Mouse (Mus musculus): Measurements from ENCODE around the gene Cap2. TPM values are rescaled to one million over a fixed set of nuclear protein-coding genes. Genes with fewer than 3 reads are reported as not detected.

Gene Cap2
- total and polyA plus RNA-seq, 3 experiments, result 14.8 to 120 (median 22.3) TPM

DNA sequence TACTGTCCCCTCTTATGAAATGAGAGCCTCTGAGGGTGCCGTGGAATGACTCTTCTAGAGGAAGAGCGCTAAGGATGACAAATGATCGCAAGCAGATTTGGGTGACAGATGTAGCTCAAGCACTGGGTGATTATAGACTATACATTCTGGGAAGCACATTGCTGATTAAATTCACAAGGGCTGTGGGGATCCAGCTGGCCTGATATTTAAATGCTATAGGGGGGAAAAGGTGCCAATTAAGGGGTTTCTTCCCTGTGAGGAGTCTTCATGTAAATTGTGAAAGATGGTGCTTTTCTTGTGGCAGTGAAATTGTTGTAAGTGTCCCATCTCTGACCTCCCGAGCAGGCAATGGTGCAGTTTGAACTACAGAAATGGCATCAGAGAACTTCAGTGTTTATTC lies 73.1 kb downstream of the Cap2 start:
- Histone ChIP-seq H3K79me2 (ENCODE audit: control insufficient read depth, insufficient read depth, low read length, poor library complexity) (no peaks in the 10 kb centered on the region), H3K27me3 (ENCODE audit: control insufficient read depth in 1 of 2, insufficient read depth in 2 of 2, low read length in 2 of 2) (no peaks in the 10 kb centered on the region), H3K27ac (ENCODE audit: control insufficient read depth, low read depth, low read length) (no peak overlapping the region), H3K9me3 (replicated peaks; ENCODE audit: insufficient read depth, low read length) (no peaks in the 10 kb centered on the region), H3K4me1 (ENCODE audit: control insufficient read depth in 1 of 2, insufficient read depth in 2 of 2, low read length in 2 of 2) (peaks cover 0 to 12% of the 10 kb centered on the region in 2 experiments; a peak in 2 of 4 replicates), H3K9ac (ENCODE audit: control insufficient read depth, low read depth, low read length, poor library complexity, severe bottlenecking) (no peak overlapping the region), H3K4me3 (ENCODE audit: control insufficient read depth in 1 of 2, insufficient read depth in 1 of 2, low read depth in 2 of 2, low read length in 2 of 2) (no peak overlapping the region), H3K36me3 (ENCODE audit: control insufficient read depth in 1 of 2, insufficient read depth in 2 of 2, low read length in 2 of 2) (peaks cover 0 to 6% of the 10 kb centered on the region in 2 experiments; a peak in 2 of 4 replicates)
- no peak for DNase-seq (ENCODE audit: low read depth, low spot score)
- no peak for TF ChIP-seq ETS1 (IDR thresholded peaks at IDR 0.05; ENCODE audit: low read depth, low read length)
- no peak for TF ChIP-seq CHD1 (IDR thresholded peaks at IDR 0.05; ENCODE audit: low read depth, low read length)
- TF ChIP-seq E2F4 (IDR thresholded peaks at IDR 0.05; ENCODE audit: borderline replicate concordance, low read depth, low read length), result no peak
- TF ChIP-seq EP300 (IDR thresholded peaks at IDR 0.05; ENCODE audit: low read depth in 1 of 2, low read length in 2 of 2), result no peak
- no peak for TF ChIP-seq MAFK (IDR thresholded peaks at IDR 0.05; ENCODE audit: borderline replicate concordance, low read depth, low read length)
- TF ChIP-seq MYC (IDR thresholded peaks at IDR 0.05; ENCODE audit: low read depth, low read length), result no peak
- TF ChIP-seq SIN3A (IDR thresholded peaks at IDR 0.05; ENCODE audit: low read length), result no peak
- no peak for TF ChIP-seq TBP (IDR thresholded peaks at IDR 0.05; ENCODE audit: low read depth, low read length)
- TF ChIP-seq POLR2A (IDR thresholded peaks at IDR 0.05; ENCODE audit: control insufficient read depth in 1 of 2, insufficient read depth in 1 of 2, low read depth in 1 of 2, low read length in 2 of 2, poor library complexity in 1 of 2), result no peak
- no peak for TF ChIP-seq GABPA (IDR thresholded peaks at IDR 0.05; ENCODE audit: low read depth, low read length)
- no peak for TF ChIP-seq ZNF384 (IDR thresholded peaks at IDR 0.05; ENCODE audit: low read depth, low read length)
- TF ChIP-seq CTCF (IDR thresholded peaks at IDR 0.05 in 2 of 3, conservative IDR thresholded peaks at IDR 0.05 in 1 of 3; ENCODE audit: control insufficient read depth in 1 of 3, insufficient read depth in 1 of 3, low read depth in 2 of 3, low read length in 3 of 3, poor library complexity in 1 of 3, severe bottlenecking in 1 of 3), result no peak
- TF ChIP-seq SMC3 (IDR thresholded peaks at IDR 0.05; ENCODE audit: low read depth, low read length), result no peak
- no peak for TF ChIP-seq TCF12 (IDR thresholded peaks at IDR 0.05; ENCODE audit: low read depth, low read length)
- no peak for TF ChIP-seq MEF2A (IDR thresholded peaks at IDR 0.05; ENCODE audit: extremely low read depth, insufficient replicate concordance, low read depth, low read length, poor library complexity, severe bottlenecking)
- no peak for TF ChIP-seq MAZ (IDR thresholded peaks at IDR 0.05; ENCODE audit: low read depth, low read length)
- no peak for TF ChIP-seq USF1 (IDR thresholded peaks at IDR 0.05; ENCODE audit: low read depth, low read length)
- no peak for TF ChIP-seq POLR2AphosphoS2 (IDR thresholded peaks at IDR 0.05; ENCODE audit: low read length)
- no peak for TF ChIP-seq NELFE (IDR thresholded peaks at IDR 0.05; ENCODE audit: low read depth, low read length)
- TF ChIP-seq KAT2A (conservative IDR thresholded peaks at IDR 0.05; ENCODE audit: low read depth, low read length), result no peak

DNA sequence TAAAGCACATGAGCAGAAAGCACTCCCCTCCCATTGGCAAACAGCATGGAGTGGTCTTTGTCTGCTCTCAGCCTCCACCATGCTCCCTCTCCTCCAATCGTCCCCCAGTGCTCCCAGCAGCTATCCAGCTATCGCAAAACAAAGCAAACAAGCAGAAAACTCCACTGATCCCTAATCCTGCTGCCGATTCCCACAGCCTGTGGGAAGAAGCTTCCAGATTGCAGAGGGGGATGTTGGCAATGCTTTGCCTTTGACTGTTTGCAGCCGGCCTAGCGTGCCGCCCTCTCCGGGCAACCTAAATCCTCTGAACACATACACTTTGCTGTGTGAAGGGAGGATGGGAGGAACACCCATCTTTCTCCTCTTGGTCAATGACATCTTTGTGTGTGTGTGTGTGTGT lies 83.2 kb downstream of the Cap2 start:
- Histone ChIP-seq H3K27me3 (ENCODE audit: control insufficient read depth in 1 of 2, insufficient read depth in 2 of 2, low read length in 2 of 2) (no peaks in the 10 kb centered on the region), H3K9ac (ENCODE audit: control insufficient read depth, low read depth, low read length, poor library complexity, severe bottlenecking) (no peak overlapping the region), H3K36me3 (ENCODE audit: control insufficient read depth in 1 of 2, insufficient read depth in 2 of 2, low read length in 2 of 2) (no peaks in the 10 kb centered on the region), H3K27ac (ENCODE audit: control insufficient read depth, low read depth, low read length) (no peak overlapping the region), H3K4me1 (ENCODE audit: control insufficient read depth in 1 of 2, insufficient read depth in 2 of 2, low read length in 2 of 2) (no peaks in the 10 kb centered on the region), H3K79me2 (ENCODE audit: control insufficient read depth, insufficient read depth, low read length, poor library complexity) (no peaks in the 10 kb centered on the region), H3K4me3 (ENCODE audit: control insufficient read depth in 1 of 2, insufficient read depth in 1 of 2, low read depth in 2 of 2, low read length in 2 of 2) (no peak overlapping the region), H3K9me3 (replicated peaks; ENCODE audit: insufficient read depth, low read length) (no peaks in the 10 kb centered on the region)
- TF ChIP-seq RCOR1 (IDR thresholded peaks at IDR 0.05; ENCODE audit: low read depth, low read length), result no peak
- TF ChIP-seq MEF2A (IDR thresholded peaks at IDR 0.05; ENCODE audit: extremely low read depth, insufficient replicate concordance, low read depth, low read length, poor library complexity, severe bottlenecking), result no peak
- no peak for TF ChIP-seq JUND (IDR thresholded peaks at IDR 0.05; ENCODE audit: low read depth, low read length)
- TF ChIP-seq UBTF (IDR thresholded peaks at IDR 0.05; ENCODE audit: borderline replicate concordance, insufficient read depth, low read depth, low read length), result no peak
- TF ChIP-seq MAZ (IDR thresholded peaks at IDR 0.05; ENCODE audit: low read depth, low read length), result no peak
- no peak for TF ChIP-seq TAL1 (IDR thresholded peaks at IDR 0.05; ENCODE audit: low read length)
- TF ChIP-seq POLR2AphosphoS2 (IDR thresholded peaks at IDR 0.05; ENCODE audit: low read length), result no peak
- no peak for TF ChIP-seq TBP (IDR thresholded peaks at IDR 0.05; ENCODE audit: low read depth, low read length)
- TF ChIP-seq CTCF (IDR thresholded peaks at IDR 0.05 in 2 of 3, conservative IDR thresholded peaks at IDR 0.05 in 1 of 3; ENCODE audit: control insufficient read depth in 1 of 3, insufficient read depth in 1 of 3, low read depth in 2 of 3, low read length in 3 of 3, poor library complexity in 1 of 3, severe bottlenecking in 1 of 3), result no peak
- no peak for TF ChIP-seq ZC3H11A (IDR thresholded peaks at IDR 0.05; ENCODE audit: low read depth, low read length)
- no peak for TF ChIP-seq HCFC1 (IDR thresholded peaks at IDR 0.05; ENCODE audit: low read depth, low read length)
- TF ChIP-seq KAT2A (conservative IDR thresholded peaks at IDR 0.05; ENCODE audit: low read depth, low read length), result no peak
- TF ChIP-seq SMC3 (IDR thresholded peaks at IDR 0.05; ENCODE audit: low read depth, low read length), result no peak
- no peak for TF ChIP-seq NRF1 (IDR thresholded peaks at IDR 0.05; ENCODE audit: insufficient read depth, low read depth, low read length, poor library complexity, severe bottlenecking)
- TF ChIP-seq MAX (IDR thresholded peaks at IDR 0.05; ENCODE audit: low read length), result no peak
- no peak for DNase-seq (ENCODE audit: low read depth, low spot score)
